Mouse (Mus musculus) CD4-positive, CD25-positive, alpha-beta regulatory T cell, adult 4 months (primary cell): ENCODE data around the gene Amfr. TPM values are rescaled to one million over a fixed set of nuclear protein-coding genes. Genes with fewer than 3 reads are reported as not detected.

ENCODE experiments used
- ATAC-seq: one replicate; pipeline ENCODE4 v1.8.0; 2017
- polyA plus RNA-seq, 2 experiments: library from polyadenylated mRNA; unstranded; fragments of 100-300 nt; shearing (Covaris generic); gene quantifications; one replicate each; pipeline ENCODE4 v1.2.1; 2017

Amfr gene
- polyA plus RNA-seq = 10 to 100 TPM; 33.1 to 37.4 TPM

DNA sequence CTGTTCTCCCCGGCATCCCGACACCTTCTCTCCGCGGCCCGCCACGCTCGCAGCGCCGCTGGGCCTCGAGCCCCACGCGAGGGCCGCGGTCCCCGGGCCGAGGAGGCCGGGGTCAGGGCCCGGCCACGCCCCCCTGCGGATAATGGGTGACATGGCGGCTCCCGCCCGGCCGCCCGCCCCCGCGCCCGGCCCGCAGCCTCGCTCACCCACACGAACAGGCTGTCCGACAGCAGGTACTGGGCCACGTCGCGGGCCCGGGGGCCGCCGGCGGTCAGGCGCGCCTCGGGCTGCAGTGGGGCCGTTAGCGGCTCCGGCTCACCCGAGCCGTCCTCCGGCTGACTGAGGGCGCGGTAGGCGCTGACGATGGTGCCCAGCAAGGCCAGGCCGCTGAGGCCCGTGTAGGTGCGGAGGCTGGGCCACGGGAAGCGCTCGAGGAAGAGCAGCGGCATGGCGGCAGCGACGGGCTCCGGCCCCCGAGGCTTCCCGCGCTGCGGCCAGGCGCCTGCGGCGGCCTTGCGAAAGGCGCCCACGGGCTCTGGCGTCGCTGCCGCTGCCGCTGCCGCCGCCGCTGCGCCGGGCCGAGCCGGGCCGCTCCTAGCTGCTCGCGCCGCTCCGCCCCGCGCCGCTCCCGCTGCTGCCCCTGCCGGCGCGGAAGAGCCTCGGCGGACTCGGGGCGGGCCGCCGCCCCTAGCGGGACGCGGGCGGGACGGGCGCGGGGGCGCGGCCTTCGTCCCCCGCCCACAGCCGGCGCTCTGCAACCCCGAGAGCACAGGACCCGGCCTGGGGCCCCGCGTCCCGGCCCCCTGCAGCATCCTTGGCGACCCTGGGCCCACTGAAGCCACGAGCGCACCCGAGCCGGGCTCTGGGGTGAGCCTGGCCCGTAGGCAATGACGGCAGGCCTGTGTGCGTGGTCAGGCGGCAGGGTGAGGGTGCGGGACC, at the start of gene Amfr:
Gene Amfr (minus strand): TSS at position 830 of the 939 bp plus-strand sequence.
- ATAC-seq = peak; percentile 74

DNA sequence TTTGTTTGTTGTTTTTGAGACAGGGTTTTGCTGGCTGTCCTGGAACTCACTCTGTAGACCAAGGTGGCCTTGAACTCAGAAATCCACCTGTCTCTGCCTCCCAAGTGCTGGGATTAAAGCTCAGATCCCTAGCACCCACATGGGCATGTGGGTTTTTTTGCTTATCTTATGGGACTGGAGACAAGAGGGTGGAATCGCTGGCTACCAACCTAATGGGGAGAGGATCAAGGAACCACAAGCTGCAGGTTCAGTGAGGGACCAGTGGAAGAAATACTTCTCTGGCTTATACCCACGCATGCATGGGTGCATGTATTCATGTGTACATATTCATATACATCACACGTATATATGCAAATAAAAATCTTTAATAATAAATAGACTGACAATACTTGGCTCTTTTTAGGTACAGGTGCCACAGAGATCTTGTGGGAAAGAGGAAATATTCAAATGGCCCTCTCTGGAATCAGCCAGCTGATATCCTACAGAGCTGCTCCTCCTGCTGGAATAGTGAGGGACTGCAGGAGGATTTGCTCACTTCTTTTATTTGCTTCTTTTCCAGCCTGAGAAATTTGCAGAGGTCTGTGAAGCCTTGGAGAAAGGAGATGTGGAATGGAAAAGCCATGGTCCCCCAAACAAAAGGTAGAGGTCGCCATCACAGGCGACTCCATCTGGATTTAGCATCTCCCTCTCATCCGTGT, 44.7 kb upstream of the Amfr start:
- ATAC-seq = peak; percentile 61

DNA sequence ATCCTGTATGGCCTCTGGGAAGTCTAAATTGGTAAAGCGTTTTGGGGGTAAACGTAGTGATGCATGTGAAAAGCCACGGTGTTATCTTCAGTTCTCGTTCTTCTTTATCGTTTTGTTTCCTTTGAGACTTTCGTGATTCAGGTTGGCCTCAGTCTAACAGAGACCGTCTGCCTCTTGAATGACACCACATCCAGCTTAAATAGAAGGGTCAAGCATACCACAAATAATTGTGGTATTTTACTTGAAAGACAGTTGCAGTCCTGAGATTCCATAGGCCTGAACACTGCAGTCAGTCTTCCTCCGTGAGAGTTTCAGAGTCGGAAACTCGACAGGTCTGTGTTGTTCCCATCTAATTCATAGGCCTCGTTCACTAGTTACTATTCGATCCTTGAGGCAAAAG, 40.1 kb upstream of the Amfr start:
- no peak for ATAC-seq

DNA sequence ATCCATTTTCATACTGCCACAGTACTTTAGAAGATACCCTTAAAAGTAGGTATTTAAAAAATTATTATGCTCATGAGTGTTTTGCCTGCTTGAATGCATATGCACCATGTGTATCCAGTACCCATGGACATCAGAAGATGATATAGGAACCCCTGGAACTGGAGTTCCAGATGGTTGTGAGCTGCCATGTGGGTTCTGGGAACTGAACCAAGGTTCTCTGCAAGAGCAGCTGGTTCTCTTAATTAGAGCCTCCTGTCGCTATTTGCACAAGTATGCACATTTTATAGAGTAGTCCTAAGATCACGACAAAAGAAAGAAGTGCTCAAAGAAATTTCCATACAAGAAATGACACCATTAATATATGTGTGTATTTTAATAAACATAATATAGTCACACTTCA, 35.2 kb upstream of the Amfr start:
- no peak for ATAC-seq

DNA sequence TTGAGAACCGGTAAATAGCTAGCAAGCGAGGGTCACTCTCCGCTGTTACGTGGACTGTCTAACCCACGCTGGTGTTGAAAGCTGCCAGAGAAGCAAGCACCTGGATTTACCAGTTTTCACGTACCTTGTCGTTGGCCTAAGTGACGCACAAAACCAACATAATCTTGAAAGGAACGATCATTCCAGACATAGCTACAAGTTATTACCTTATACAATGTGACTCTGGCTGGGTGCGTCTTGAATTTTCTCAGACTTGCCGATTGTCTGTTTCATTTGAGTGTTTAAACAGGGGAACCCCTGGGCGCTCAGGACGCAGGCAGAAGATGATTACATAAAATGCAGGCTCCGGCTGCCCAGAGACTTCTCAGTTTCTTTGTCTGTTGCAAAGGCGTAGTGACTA, 25.2 kb upstream of the Amfr start:
- ATAC-seq = no peak

DNA sequence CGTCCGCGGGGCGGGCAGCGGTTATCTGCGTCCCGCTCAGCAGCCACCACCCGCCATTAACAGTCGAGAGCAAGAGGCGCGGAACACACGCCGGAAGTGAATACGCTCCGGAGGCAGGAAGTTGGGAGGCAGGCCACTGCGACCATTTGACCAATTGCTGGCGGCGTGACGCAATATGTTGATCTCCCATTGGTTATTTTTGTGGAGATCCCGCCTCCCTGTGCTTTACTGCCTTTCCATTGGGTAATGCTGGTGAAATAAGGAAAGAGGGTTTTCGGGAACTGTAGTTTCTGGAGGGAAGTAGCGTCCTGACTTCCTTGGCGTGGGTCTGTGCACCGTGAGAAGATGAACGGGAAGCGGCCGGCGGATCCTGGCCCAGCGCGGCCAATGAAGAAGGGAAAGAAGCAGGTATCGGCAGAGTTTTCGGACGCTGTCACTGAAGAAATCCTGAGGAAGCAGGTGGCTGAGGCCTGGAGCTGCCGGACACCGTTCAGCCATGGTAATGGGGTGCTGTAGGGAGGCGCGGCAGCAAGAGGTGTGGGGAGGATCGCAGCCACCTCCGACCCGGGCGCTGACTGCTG, 24.4 kb upstream of the Amfr start, which contains the start of the genes Nudt21 and Ogfod1:
Gene Nudt21 (minus strand): TSS at position 88 of the 581 bp plus-strand sequence.
Gene Ogfod1 (plus strand): TSS at position 255 of the 581 bp plus-strand sequence.
- ATAC-seq = peak; percentile 98

DNA sequence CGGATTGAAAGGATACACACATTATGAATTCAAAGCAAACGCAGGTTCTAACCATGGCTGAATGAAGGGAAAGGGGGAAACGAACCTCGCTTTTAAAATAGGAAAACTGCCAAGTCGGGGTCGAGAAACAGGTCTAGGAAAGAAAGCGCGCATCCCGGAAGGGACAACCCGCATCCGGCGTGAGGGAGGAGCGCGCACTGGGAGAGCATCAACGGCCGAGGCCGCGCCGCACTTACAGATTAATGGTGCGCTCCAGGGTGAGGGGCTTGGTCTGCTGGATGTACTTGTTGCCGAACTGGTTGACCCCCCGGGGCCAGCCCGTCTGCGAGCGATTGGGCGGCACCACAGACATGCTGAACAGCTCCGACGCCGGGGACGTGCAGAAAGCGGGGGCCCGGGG, 23.9 kb upstream of the Amfr start:
- ATAC-seq = peak; percentile 35

DNA sequence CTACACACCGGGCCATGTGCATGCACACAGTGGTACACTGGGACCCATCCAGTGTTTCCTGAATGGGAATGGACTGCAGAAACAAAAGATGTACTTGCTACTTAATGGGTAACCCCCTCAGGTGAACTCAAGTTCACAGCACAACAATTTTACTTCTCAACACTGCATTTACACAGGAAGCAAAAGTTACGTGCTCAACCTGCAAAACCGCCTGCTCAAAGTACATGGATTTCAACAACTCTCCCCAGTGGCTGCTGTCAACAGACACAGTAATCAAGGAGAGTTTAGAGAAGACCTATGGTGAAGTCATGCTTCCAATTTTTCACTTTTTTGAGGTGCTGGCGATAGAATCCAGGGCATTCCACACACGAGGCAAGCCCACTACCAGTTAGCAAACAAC, 22.6 kb upstream of the Amfr start:
- no peak for ATAC-seq

DNA sequence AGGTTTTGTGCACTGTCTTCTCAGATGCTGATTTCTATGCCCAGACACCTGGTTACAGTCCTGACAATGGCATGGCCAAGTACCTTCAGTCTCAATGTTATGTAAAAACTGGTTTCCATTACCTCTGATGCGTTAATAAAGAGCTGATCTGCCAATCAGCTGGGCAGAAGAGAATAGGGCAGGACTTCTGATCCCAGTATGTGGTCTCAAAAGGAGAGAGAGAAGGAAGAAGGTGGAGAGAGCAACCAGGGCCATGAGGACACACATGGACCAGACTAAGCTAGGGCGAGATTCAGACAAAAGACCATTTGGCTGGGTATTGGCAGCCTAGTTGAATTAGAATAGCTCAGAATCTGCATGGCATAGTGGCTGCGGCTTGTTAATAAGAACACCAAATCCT, 21.0 kb upstream of the Amfr start:
- ATAC-seq = no peak

DNA sequence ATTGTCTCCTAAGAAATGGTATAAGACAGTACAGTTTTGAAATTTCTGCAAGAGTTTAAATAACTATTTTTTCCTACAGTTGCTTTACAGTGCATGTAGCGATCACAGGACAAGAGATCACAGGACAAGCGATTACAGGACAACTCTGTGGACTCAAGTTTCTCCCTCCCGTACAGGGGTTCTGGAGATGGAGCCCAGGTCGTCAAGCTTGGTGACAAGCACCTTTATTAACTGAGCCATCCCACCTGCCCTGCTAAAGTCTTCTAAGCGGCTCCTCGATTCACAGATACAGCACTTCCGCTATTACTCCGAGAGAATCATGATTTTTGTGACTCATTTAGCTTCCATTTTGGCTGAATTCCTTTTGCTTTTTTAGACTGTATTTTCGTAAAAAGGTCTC, 17.1 kb upstream of the Amfr start:
- ATAC-seq = no peak

DNA sequence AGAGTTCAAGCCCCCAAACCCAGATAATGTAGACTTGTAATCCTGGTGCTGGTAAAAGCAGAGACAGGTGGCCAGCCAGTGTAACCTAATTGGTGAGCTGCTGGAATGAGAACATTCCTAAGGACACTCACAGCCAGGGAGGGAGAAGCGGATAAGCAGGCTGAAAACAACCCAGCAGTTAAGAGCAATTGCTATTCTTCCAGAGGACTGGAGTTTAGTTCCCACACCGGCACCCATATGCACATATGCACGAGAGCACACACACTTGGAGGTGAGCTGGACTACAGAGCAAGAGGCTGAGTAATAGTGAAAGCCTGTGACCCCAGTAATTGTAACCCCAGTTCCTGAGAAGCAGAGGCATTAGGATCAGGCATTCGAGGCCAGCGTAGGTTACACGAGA, 11.3 kb upstream of the Amfr start:
- no peak for ATAC-seq

DNA sequence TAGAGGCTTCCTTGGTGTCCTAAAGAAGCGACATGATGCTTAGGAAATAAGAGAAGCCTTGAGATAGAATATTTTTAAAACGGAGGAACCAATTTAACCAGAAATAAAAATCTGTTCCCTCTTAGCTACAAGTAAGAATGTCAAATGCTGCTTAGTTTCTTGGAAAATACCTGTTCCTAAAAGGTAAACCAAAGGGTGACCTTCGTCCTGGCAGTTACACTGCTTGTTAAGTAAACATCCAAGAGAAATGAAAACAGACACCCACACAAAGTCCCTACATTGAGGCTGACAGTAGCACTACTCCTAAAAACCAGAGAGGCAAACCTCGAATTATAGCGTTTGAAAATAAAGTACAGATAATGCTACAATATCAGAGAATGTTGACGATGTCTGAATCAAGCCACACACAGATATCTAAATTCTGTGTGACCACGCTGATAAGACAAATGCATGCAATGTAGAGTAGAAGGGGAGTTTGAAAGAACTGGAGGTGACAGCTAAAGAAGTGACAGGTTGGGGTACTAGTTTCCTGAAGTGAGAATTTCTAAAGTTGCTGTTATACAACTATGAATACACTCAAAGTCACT, 477 bp upstream of the Amfr start:
- ATAC-seq = no peak

DNA sequence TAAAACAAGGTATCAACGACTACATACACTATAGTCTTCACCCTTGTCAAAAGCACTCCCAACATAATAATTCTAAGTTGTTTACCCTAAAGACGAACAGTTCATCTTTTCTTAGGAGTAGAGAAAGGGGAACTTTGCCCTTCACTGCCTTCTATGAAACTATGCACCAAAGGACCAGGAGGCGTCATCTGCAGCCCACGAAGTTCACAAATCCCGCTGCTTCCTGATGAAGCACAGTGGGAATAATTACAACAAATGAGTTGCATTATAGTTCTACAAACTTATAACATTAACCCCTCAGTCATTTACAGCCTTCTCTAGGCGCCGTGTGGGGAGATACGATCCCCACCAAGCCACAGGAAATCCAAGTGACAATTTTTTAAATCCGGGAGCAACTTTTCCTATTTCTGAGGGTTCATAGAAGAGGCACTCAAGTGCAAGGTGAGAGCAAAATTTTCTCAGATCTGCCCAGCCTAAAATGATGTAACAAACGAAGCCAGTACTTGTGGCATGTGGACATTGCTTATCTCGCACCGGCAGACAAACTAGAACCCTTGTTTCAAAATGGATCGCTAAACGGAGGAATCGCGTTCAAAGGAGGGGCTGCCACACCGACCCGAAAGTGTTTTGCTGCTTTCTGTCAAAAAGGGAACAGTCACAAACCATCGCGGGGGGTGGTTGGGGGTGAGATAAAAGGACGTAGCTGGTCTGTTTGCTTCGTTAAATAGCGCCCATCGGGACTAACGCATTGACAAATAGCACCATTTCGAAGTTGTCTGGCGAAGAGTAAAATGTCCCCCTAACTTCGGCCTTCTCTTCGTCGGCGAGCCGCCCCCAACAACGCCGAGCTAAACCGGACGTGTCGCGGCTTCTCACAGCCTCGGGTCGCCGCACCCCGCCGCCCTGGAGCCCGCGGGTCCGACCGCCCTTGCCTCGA, 1.3 kb downstream of the Amfr start:
- peak; percentile 1 for ATAC-seq

DNA sequence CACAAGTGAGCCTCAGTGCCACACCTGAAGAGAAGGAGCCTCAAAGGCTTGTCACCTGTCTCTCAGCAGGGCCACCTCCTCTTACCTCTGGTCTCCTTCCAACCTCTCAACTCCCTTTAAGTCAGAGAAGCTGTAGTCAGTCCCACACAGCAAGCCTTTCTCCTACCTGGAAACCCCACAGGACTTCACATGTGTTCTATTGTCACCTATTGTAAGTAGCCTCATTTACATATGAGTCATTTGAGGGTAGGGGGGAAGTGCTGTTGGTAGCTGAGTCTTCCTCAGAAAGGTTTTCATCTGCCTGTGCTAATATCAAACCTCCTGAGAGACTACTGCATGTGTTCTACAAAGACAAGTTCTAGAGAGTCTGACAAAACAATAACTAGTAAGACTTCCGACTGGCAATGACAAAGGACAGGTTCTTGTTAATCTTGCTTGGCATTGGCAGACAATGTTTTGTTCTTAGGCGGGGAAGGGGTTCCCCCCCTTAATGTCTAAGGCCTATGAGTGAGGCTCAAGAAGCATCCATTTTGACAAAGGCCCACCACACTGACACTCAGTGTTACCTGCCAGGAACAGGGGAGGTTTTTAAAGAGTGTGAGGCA, 2.4 kb downstream of the Amfr start:
- peak; percentile 56 for ATAC-seq

DNA sequence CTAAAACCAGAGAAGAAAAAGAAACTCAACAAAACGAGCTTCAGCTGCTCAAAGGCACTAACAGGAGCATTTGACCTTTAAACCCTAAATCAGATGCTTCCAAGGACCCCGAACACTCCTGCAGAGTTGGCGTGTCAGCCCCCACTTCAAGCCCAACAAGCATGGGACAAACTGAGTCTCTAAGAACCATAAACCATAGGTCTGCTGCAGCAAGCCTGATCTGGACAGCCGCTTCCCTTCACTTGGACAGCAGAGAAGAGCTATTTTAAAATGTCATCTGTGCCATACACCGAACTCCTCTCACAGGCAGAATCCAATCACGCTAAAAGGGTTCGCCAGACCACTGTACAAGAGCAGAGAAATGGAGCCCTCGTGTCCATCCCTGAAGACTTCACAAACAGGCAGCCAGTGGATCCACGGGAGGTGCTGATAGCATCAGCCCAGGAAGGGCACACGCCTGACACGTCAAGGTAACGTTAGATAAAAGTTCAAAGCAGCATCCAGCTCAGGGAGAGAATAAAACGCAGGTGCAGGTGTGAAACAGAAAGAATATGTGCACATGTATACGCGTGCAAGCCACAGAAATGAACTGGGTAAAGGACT, 3.3 kb downstream of the Amfr start:
- ATAC-seq = no peak

DNA sequence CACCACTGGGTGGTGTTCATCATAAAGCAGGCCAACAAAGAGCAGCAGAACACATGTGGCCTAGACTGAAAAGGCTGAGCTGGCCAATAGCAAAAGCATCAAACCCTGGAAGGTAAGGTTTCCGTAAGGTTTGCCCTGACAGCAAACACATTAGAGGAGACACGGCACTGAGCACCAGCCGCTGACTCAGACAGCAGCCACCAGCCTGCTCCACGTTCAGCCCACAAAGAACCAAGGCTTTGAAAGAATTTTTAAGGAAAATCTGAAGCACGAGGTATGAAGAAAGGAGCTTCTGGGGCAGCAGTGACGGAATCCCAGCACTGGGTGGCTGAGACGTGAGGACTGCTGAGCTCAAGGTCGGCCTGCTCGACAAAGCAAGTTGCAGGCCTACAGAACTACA, 8.5 kb downstream of the Amfr start:
- ATAC-seq = no peak

DNA sequence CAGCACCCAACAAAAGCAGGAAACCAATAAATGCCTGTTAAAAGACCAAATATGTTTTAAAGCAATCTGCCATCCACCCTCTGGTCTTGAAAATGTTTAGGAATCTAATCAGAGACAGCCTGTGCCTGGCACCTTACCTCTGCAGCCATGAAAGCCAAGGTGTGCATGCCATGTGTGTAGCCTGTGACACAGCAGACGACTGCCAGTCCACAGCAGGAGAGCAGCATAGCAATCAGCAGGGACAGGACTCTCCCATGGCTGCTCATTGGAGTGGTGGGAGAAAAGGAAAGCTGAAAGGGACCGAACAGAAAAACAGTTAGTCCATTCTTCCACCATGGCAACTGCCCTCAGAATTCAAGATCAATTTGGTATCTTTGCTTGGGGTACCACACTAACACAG, 13.7 kb downstream of the Amfr start:
- no peak for ATAC-seq

DNA sequence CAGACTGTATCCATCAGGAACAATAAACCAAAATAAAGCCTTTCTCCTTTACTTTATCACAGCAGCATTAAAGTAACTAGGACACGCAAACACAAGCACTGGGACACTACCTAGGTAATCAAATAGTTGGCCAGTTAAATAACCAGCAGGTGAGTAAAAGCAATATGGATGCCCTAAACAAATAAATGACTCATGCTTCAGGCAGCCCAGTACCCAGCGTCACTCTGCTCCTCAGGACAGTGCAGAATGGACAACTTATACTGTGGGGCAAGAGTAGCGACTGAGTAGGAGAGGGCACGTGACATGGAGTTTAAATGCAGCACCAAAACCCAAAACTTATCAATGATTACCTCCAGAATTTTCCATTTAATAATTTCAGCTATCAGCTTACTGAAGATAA, 22.9 kb downstream of the Amfr start:
- ATAC-seq = no peak

DNA sequence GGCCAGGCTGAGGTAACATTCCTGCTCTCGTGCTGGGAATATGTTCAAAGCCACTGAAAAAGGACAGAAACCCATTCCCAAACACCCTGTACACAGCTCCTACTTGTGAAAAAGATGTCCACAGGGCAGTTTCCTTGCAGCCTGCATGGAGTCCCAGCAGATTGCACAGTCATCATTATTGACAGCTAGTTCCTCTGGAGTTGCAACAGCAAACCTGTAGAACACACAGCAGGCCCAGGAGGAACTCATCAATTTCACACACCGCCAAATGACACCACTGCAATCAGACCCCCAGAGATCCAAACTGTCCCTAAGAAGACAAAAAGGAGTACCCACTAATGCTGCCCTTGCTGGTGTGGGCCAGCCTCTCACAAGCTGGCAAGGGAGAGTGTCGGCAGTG, 27.9 kb downstream of the Amfr start:
- ATAC-seq = no peak

DNA sequence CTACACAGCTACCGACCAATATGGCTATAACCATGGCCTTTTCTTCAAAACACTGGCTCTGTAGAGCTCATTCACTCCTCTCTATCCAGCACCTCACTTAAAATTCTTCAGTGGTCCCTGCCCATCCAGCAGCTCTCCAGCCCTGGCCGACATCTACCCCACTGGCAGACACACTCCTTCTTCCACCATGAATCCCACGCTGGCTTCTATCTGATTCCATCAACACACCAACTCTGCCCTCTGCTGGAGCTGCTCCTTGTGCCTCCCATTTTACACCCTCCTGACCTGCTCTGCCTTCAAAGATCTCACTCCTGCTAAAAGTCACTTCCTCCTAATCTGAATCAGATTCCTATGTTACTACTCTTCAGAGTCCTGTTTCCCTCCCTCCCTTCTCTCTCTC, 28.8 kb downstream of the Amfr start:
- no peak for ATAC-seq

DNA sequence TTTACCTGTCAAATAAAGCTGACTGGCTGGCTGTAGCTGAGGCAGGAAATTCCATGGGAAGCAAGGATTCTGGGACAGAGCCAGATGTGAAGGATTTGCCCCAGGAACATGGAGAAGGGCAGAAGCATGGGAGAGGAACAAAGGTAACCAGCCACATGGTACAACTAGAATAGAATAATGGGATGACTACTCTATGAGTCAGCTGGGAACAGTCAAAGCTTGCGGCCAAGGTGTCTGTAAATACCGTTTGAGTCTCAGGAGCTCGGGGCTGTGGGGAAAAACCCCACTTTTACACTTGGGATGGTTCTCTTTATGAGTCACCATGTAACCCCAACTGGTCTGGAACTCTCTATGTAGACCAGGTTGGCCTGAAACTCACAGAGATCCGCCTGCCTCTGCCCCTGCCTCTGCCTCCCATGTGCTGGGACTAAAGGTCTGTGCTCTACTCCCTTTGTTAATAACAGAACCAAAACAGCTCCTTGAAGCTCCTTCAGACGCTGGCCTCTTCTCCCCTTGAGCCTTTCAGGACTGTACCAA, 30.9 kb downstream of the Amfr start:
- no peak for ATAC-seq
